Mouse (Mus musculus): ENCODE measurements around the gene Fam189a1. TPM values are rescaled to one million over a fixed set of nuclear protein-coding genes. Genes with fewer than 3 reads are reported as not detected.

Fam189a1 gene
- total RNA-seq, 2 experiments from 2014 or later = not detected

GRCm38 (mm10) chr7:64751465-64751864 is 404.9 kb downstream of the Fam189a1 start:
- peak; percentile 70 for ATAC-seq (replicated peaks; ENCODE audit: poor library complexity)

GRCm38 (mm10) chr7:64743610-64744009 is 412.8 kb downstream of the Fam189a1 start:
- no peak for ATAC-seq (replicated peaks; ENCODE audit: poor library complexity)

GRCm38 (mm10) chr7:64741333-64742307 is 414.8 kb downstream of the Fam189a1 start:
- peak; percentile 88 for ATAC-seq (replicated peaks; ENCODE audit: poor library complexity)

GRCm38 (mm10) chr7:64739131-64739530 is 417.2 kb downstream of the Fam189a1 start:
- no peak for ATAC-seq (replicated peaks; ENCODE audit: poor library complexity)

DNA sequence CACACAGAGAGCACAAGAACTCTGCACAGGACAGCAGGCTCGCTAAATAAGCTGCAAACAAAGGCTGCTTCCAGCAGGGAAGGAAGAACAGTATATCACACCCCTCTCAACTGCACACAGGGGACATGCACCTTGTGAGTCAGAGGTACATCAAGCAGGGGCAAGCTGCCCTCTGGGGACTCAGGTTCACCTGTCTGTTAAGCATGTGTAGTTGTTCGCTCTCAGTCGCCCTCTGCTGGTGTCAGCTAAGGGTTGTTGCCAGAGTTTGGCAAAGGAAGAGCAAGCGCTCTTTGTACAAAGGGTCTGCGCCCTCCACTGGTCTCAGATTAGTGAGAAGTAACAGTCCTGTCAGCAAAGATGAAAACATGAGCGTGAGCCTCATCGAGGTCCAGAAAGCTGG is 426.6 kb downstream of the Fam189a1 start:
- ATAC-seq (replicated peaks; ENCODE audit: poor library complexity) = peak; percentile 43; the same call in 1 of the 2 replicates

DNA sequence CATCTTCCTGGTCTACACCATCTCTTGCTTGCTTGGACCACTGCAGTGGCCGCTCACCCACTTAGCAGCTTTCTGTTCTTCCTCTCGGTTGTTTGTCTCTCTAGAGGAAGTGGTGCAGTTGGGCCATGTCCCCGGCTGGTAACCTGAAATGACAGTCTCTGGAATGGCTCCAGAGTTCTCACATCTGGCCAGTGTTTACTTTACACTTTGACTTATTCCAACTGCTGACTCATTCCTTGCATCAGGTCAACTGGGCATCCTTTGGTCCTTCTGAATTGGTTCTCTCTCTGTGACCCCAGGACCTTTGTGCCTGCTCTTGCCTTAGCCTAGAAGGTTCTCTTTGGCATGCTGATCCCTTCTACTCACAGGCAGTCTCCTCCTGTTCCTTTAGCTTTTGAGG is 427.6 kb downstream of the Fam189a1 start:
- ATAC-seq (replicated peaks; ENCODE audit: poor library complexity) = no peak

- ATAC-seq (replicated peaks; ENCODE audit: poor library complexity) = no peak
These were observed 428.2 kb downstream of the Fam189a1 start for GRCm38 (mm10) chr7:64728181-64728591.

- no peak for ATAC-seq (replicated peaks; ENCODE audit: poor library complexity)
These were observed 430.2 kb downstream of the Fam189a1 start for GRCm38 (mm10) chr7:64725967-64726695.

GRCm38 (mm10) chr7:64724409-64724808 is 432.0 kb downstream of the Fam189a1 start:
- ATAC-seq (replicated peaks; ENCODE audit: poor library complexity) = no peak

DNA sequence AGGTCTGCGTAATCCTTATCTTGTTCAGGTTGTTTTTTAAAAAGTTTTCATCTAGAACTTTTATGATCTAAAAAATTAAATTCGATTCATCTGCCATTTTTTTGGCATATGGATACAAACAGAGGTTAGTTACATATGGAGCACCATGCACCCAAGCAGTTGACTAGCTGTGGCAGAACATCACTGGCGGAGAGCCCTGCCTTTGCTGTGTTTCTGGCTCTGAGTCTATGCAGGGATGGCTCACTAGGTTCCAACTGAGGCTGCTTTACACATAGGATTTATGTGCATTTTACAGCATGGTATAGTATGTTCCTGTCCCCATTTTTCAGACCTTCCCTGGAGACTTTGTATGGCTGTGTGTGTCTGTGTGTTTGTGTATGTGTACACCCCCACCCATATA is 433.1 kb downstream of the Fam189a1 start:
- no peak for ATAC-seq (replicated peaks; ENCODE audit: poor library complexity)

- ATAC-seq (replicated peaks; ENCODE audit: poor library complexity) = no peak
These were observed 440.1 kb downstream of the Fam189a1 start for GRCm38 (mm10) chr7:64716286-64716685.

DNA sequence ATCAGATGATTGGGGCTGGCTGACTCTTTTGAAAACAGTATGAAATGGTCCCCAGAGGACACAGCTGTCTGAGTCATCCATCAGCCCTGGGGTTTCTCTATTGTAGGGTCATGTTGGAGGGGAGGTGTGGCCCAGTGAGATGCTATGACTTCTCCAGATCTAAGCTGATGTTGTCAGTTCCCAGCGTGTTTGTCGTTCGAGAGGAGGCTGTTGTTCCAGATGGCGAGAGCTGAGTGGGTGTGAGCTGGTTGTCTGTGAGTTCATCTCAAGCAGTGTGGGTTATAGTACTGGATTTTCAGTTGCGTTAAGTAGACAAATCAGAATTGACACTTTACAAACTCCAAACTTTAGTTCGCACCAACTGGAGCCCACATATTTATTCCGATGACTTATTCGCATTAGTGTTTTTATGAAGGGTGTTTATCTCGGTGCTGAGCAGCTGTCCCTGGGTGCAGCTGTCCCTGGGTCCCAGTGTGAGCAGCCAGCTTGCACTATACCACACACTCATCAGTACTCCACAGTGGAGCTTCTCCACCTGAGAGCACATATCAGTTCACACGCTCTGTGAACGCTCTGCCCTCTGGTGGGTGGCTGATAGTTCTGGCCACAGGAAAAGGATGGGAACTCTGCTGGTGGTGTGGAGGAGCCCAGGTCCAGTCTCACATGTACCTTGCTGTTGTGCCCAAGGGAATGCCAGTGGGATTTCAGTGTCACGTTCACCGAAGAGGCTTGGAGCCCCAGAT is 446.7 kb downstream of the Fam189a1 start:
- ATAC-seq (replicated peaks; ENCODE audit: poor library complexity) = no peak

GRCm38 (mm10) chr7:64708176-64708575 is 448.2 kb downstream of the Fam189a1 start:
- no peak for ATAC-seq (replicated peaks; ENCODE audit: poor library complexity)

Data from megakaryocyte progenitor cell, adult 5-6 weeks (primary cell).